Mouse (Mus musculus) spleen, postnatal 0 days (tissue): ENCODE measurements around the gene Vmn2r16. TPM values are rescaled to one million over a fixed set of nuclear protein-coding genes. Genes with fewer than 3 reads are reported as not detected.

Experiments
- polyA plus RNA-seq: library from polyadenylated mRNA; unstranded; fragments of >200 nt; fragmentation: Nextera tagmentation; extraction: Ambion mirVana; gene quantifications from 2 replicates; pipeline ENCODE4 v1.2.1, GENCODE M21; 2015

Vmn2r16 gene
- not detected in 2 replicates for polyA plus RNA-seq

DNA sequence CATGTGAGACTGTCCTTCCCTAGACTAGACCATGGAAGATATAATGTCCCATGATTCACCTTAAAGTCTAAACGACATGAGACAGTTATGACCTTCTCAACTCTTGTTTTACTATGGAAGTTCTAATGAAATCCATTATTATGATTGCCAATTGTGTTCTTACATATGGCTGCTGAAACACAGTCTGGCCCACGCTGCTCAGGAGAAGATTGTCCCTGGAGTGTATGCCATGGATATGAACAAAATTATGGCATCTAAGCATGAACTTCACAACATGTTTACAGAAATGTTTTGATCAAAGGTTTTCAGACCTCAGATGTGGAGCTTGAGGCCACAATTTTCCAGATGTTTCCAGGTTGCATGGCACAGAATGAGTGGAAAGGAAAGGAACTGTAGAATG is at the start of gene Vmn2r16:
Gene Vmn2r16 (plus strand): TSS at position 301 of the 400 bp plus-strand sequence.

DNA sequence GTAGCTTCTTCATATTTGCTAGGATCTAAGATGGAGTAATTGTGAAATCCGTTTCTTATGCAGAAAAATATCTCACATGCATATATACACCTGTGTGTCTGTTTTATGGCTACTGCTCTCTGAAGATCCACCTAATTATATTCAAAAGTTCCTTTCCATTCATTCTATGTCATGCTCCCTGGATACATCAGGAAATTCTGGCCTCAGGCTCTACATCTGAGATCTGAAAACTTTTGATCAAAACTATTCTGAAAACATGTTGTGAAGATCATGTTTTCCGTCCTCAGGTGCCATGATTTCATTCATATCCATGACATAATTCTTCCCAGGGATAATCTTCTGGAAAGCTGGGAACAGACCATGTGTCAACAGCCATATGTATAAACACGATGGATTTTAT is 32.4 kb upstream of the Vmn2r16 start, which contains the start of gene Vmn2r15:
Gene Vmn2r15 (minus strand): TSS at position 101 of the 400 bp plus-strand sequence.

DNA sequence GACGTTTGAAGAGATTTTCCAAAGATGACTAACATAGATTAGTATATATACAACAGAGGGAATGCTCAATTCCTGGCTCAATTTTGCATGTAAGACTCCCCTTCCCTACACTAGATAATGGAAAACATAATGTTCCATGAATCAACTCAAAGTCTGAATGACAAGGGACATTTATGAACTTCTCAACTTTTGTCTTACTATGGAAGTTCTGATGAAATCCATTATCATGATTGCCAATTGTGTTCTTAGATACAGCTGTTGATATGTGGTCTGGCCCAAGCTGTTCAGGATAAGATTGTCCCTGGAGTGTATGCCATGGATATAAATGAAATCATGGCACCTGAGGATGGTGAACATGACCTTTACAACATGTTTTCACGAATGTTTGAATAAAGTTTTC is 89.4 kb downstream of the Vmn2r16 start, which contains the start of gene Vmn2r17:
Gene Vmn2r17 (plus strand): TSS at position 301 of the 400 bp plus-strand sequence.

Other genes with a start within 250 kb of the Vmn2r16 start
- not detected in 2 replicates for gene Vmn2r12, start 232.2 kb upstream of the Vmn2r16 start, polyA plus RNA-seq
- not detected in 2 replicates for gene Vmn2r13, start 138.0 kb upstream of the Vmn2r16 start, polyA plus RNA-seq
- not detected in 2 replicates for gene Vmn2r14, start 105.5 kb upstream of the Vmn2r16 start, polyA plus RNA-seq
- gene Vmn2r15, start 32.5 kb upstream of the Vmn2r16 start, polyA plus RNA-seq, result not detected in 2 replicates
- gene Vmn2r17, start 89.5 kb downstream of the Vmn2r16 start, polyA plus RNA-seq, result not detected in 2 replicates
- gene Crlf2, start 228.8 kb downstream of the Vmn2r16 start, polyA plus RNA-seq, result 18.5 and 24.7 TPM in 2 replicates